Mouse (Mus musculus) MEL-GATA-1-ER (cell line): ENCODE measurements around the gene Klk8.

ENCODE experiments used
- DNase-seq: peaks from one replicate; pipeline ENCODE4 v3.0.0-alpha.2; 2012; ENCODE audit warnings: low read depth; ENCODE audit errors: extremely low read depth

The Klk8 gene

DNA sequence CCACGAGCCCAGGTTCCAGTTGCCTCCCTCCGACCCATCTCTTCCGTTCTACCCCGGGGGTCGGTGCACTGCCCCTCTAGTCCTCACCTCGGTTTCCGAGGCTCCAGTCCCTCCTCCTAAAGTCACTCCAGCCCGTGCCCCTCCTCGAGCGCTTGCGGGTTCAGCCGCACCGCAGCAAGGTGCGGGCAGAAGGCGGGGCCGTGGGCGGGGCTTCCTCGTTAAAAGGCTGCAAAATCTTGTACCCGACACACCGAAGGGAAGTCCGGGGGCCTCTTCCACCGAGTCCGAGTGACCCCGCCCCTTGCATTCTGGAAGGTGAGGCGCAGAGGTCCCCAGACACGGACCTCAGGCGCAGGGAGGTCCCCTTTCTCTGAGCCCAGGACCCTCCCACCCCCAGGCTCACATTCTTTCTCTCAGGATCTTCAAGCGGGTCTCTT lies at the start of gene Klk8:
Gene Klk8, plus strand, starts transcription at position 245 of the 437 bp plus-strand sequence.
- DNase-seq: no peak

DNA sequence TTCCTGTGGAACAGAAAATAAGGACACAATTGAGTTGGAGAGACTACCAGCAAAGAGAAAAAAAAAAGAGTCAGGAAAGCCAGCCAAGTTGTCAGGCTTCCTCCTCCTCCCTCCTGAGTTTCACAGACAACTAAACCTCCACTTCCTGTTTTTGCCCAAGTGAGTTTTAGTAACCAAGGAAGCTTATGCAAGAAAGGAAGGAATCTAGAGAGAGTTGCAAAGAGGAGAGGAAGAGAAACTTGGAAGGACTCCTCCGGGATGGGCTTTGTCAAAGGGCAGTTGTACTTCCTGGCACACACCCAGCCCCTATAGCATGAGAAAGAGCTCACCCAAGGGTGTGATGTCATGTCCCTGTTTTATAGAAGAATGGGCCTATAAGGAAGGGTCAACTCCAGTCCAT lies 49.6 kb upstream of the Klk8 start:
- DNase-seq: no peak

GRCm38 (mm10) chr7:43752806-43753205 lies 44.6 kb upstream of the Klk8 start:
- DNase-seq: no peak

- no peak for DNase-seq
Observed at GRCm38 (mm10) chr7:43766484-43766883, 30.9 kb upstream of the Klk8 start.

- DNase-seq: no peak
Observed at GRCm38 (mm10) chr7:43768597-43768996, 28.8 kb upstream of the Klk8 start, which contains the start of gene Klk12. Klk12 (plus strand) TSS chr7:43768897.

- DNase-seq: no peak
Observed at GRCm38 (mm10) chr7:43769636-43770035, 27.7 kb upstream of the Klk8 start.

DNA sequence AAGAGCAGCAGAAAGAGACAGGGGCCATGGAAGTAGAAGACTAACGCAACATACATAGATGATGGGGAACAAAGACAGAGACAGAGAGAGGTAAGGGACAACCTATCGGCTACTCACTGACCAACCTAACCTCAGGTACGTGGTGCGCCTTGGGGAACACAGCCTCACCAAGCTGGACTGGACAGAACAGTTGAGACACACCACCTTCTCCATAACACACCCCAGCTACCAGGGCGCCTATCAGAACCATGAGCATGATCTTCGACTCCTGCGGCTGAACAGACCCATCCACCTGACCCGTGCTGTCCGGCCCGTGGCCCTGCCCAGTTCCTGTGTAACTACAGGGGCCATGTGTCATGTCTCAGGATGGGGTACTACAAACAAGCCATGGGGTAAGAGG lies 26.7 kb upstream of the Klk8 start:
- DNase-seq: no peak

DNA sequence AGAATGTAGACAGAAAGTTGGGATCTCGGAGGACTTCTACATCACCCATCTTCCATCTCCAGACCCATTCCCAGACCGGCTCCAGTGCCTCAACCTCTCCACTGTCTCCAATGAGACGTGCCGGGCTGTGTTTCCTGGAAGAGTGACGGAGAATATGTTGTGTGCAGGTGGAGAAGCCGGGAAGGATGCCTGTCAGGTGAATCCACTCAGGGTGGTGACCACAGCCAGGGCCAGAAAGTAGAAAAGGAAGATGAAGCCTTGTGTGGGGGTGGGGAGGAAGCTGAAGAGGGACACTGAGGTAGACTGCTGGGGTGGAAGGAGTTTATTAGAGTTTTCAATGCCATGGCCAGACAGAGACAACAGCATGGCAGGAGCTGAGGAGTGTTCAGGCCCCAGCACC lies 25.5 kb upstream of the Klk8 start:
- no peak for DNase-seq

- no peak for DNase-seq
Observed at GRCm38 (mm10) chr7:43772901-43773300, 24.5 kb upstream of the Klk8 start.

- DNase-seq: no peak
Observed at GRCm38 (mm10) chr7:43774364-43774763, 23.0 kb upstream of the Klk8 start, which contains the start of gene Klk11. Klk11 (plus strand) TSS chr7:43774604.

DNA sequence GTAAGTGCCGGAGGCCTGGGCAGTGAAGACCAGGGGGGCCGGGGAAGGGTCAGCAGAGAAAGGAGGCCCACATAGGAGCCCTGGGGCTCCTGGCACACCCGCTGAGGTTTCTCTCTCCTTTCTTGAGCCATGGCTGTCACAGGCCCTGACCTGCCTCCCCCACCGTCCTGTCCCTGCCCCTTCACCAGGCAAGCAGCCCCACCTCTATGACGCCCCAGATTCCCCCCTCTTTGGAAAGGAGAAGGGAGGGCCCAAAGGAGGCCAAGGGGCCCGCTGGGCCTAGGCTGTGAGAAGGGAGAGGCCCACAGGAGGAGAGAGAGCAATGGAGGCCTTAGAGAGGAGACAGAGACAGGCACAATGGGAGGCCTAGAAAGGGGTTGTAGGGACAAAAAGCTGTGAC lies 22.6 kb upstream of the Klk8 start:
- no peak for DNase-seq

DNA sequence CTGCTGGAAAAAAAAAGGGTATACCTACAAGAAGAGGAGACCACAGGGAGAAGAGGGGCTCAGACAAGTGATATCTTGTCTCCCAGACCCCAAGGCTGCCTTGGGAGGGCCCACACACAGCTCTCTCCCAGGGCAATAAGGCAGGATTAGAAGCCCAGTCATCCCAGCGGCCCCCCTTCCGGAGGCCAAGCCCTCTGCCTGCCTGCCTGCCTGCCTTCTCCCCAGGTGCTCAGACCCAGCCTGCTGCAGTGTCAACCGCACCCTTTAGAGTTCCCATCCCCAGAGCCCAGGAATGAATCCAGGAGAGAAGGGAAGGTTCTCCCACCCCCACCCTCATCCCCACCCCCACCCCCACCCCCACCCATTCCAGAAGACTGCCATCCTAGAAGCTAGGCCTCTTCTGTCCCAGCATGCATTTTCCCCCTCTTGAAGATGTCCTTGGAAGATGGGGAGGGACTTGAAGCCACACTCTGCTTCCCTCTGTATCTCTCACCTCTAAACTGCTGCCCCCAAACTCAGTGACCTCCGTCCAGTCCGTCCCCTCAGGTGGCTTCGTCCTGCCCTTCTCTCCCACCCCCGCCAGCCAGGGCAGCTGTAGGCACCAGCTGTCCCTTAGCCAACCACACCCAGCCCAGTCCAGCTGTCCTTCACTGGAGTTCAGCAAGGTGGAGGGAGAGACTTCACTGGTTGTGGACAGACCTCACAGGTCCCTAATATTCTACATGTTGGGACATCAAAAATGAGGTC lies 21.9 kb upstream of the Klk8 start:
- no peak for DNase-seq

GRCm38 (mm10) chr7:43776506-43776905 lies 20.9 kb upstream of the Klk8 start:
- DNase-seq: no peak

- DNase-seq: no peak
Observed at GRCm38 (mm10) chr7:43777423-43777822, 20.0 kb upstream of the Klk8 start.

- no peak for DNase-seq
Observed at GRCm38 (mm10) chr7:43778176-43778970, 19.0 kb upstream of the Klk8 start.

DNA sequence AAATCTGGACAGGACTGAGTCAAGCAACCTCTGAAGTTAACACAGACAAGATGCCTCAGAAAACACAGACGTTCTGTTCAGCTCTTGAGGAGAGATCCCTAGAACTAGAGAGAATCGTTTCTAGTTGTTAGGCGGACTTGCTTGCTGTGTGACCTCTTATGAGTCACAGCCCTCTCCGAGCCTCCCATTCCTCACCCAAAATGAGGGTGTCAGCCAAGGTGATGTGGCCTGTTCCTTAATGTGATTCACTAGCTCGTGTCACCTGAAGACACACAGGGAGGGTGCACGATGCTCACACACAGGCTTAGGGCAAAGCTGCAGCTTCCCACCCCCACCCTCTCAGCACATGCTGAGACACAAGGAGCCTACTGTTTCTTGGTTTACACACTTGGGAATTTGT lies 17.1 kb upstream of the Klk8 start:
- DNase-seq: no peak

- no peak for DNase-seq
Observed at GRCm38 (mm10) chr7:43780746-43781145, 16.6 kb upstream of the Klk8 start, which contains the start of gene Klk10. Klk10 (plus strand) TSS chr7:43781035.

DNA sequence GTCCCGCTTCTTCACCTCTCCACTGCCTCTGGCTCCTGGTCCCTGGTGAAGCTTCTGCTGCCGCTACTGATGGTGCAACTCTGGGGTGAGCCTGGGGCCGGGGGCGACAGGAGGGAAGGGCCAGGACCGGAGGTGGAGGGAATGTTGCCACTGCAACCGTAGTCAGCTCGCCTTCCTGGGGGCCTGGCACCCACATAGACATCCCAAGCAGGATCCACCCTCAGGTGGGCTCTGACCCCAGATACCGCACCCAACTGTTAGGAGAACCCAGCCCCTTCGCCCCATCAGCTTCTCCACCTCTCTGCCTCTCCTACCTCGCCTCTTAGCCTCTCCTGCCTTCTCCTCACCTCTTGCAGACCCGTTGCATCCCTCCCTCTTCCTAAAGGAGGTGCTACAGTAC lies 15.8 kb upstream of the Klk8 start:
- DNase-seq: no peak

- DNase-seq: no peak
Observed at GRCm38 (mm10) chr7:43782275-43783265, 14.8 kb upstream of the Klk8 start.

- no peak for DNase-seq
Observed at GRCm38 (mm10) chr7:43785286-43785685, 12.1 kb upstream of the Klk8 start.

- DNase-seq: no peak
Observed at GRCm38 (mm10) chr7:43788096-43788495, 9.3 kb upstream of the Klk8 start.
